Comparison of ENCODE assay signal across 32 mouse cellular contexts in the genomic region with DNA sequence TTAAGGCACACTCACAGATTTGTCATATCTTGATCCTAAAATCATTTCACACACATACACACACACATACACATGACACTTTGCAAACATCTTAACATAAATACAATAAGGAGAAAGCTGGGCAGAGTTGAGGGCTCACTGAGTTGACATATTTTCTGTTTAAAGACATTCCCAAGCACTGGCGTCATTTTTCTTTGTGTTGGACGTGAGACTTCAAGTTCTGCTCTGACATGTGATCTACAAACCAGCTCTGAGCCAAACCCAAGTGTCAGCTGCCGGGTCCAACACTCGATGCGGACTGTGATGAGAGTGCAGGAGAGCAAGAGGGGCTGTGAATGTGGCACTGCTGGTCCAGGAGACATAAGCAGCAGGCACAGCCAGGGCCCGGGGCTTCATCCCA.
DNase-seq lines count a peak whose midpoint lies in the region; ATAC-seq lines count a peak whose summit lies in the region.
"Had no signal": no experiment of that assay in that cellular context is flagged by ENCODE, and none has a peak within 500 bp of the region (broad histone marks: within the 10 kb centered on the region; RNA-seq: fewer than 3 reads in every experiment).

No protein-coding gene starts in this region.

- no peak overlapping the region for H3K9ac ChIP-seq in heart, embryonic 12.5 days
- no peak overlapping the region for H3K9ac ChIP-seq in lung, embryonic 16.5 days (ENCODE audit: low read length)
- H3K9ac ChIP-seq: hindbrain, embryonic 12.5 days; intestine, embryonic 15.5 days; liver, embryonic 12.5 days; liver, postnatal 0 days; midbrain, embryonic 12.5 days; neural tube, embryonic 15.5 days had no signal

- peak overlapping the region; percentile 32; the same call in 1 of the 2 replicates for H3K27ac ChIP-seq in heart, embryonic 12.5 days (ENCODE audit: poor library complexity, severe bottlenecking)
- H3K27ac ChIP-seq in lung, embryonic 16.5 days (ENCODE audit: low read length): peak overlapping the region; percentile 67
- H3K27ac ChIP-seq: hindbrain, embryonic 12.5 days; hindbrain, postnatal 0 days; intestine, embryonic 15.5 days; kidney, postnatal 0 days; liver, embryonic 12.5 days; midbrain, embryonic 12.5 days; neural tube, embryonic 15.5 days had no signal

- DNase-seq in heart, adult 8-10 months (ENCODE audit: low spot score): no peak
- no peak for DNase-seq in lung, adult 18-20 months
- DNase-seq in lung, postnatal 10 days: peak; percentile 71
- DNase-seq in embryo, embryonic 10.5 days (ENCODE audit: low spot score): no peak
- no peak for DNase-seq in kidney, adult 9 months
- no peak for DNase-seq in natural killer cell, adult 2 months (ENCODE audit: low spot score in 2 of 2)
- DNase-seq: adrenal gland, adult 2 months; adrenal gland, postnatal 36 days; cerebellum, adult 2 months; cerebellum, postnatal 14 days; gastrocnemius, postnatal 10 days; heart, postnatal 14 days; kidney, adult 2 months; kidney, postnatal 4 days; left cerebral cortex, postnatal 4 days; liver, postnatal 0 days; retina, postnatal 1 day; right cerebral cortex, postnatal 25 days; thymus, postnatal 14 days had no signal

- no peaks in the 10 kb centered on the region for H3K36me3 ChIP-seq in heart, embryonic 12.5 days
- H3K36me3 ChIP-seq in lung, embryonic 16.5 days (ENCODE audit: control insufficient read depth, insufficient read depth, low read length): no peaks in the 10 kb centered on the region
- H3K36me3 ChIP-seq: hindbrain, embryonic 12.5 days; intestine, embryonic 15.5 days; liver, embryonic 12.5 days; midbrain, embryonic 12.5 days; neural tube, embryonic 15.5 days had no signal

- peaks cover 40% of the 10 kb centered on the region for H3K4me1 ChIP-seq in heart, embryonic 12.5 days (replicated peaks)
- H3K4me1 ChIP-seq in lung, embryonic 16.5 days (replicated peaks; ENCODE audit: control insufficient read depth, insufficient read depth, low read length): peaks cover 21% of the 10 kb centered on the region
- H3K4me1 ChIP-seq: hindbrain, embryonic 12.5 days; intestine, embryonic 15.5 days; liver, embryonic 12.5 days; megakaryocyte, embryonic 14.5 days; midbrain, embryonic 12.5 days; neural tube, embryonic 15.5 days had no signal

- no peaks in the 10 kb centered on the region for H3K9me3 ChIP-seq in heart, embryonic 12.5 days (replicated peaks)
- H3K9me3 ChIP-seq in lung, embryonic 16.5 days (ENCODE audit: control insufficient read depth, low read length): no peaks in the 10 kb centered on the region
- H3K9me3 ChIP-seq: hindbrain, embryonic 12.5 days; intestine, embryonic 15.5 days; liver, embryonic 12.5 days; midbrain, embryonic 12.5 days; neural tube, embryonic 15.5 days had no signal

- WGBS in heart, embryonic 12.5 days: 72% methylated on average over 6 of the region's 6 CpGs
- WGBS in lung, embryonic 16.5 days: 26% methylated on average over 6 of the region's 6 CpGs

- no peaks in the 10 kb centered on the region for H3K27me3 ChIP-seq in heart, embryonic 12.5 days (replicated peaks)
- no peaks in the 10 kb centered on the region for H3K27me3 ChIP-seq in lung, embryonic 16.5 days (ENCODE audit: control insufficient read depth, insufficient read depth, low read depth, low read length)
- H3K27me3 ChIP-seq: hindbrain, embryonic 12.5 days; intestine, embryonic 15.5 days; liver, embryonic 12.5 days; megakaryocyte, embryonic 14.5 days; midbrain, embryonic 12.5 days; neural tube, embryonic 15.5 days had no signal

- no peak for ATAC-seq in heart, embryonic 12.5 days (ENCODE audit: insufficient number of reproducible peaks, low FRiP score)
- ATAC-seq in lung, embryonic 16.5 days (ENCODE audit: low read depth): peak; percentile 87
- ATAC-seq: activated CD4-positive, CD25-positive, alpha-beta regulatory T cell, adult 4 months; forebrain, embryonic 16.5 days; hindbrain, postnatal 0 days; intestine, embryonic 15.5 days; liver, embryonic 12.5 days; liver, postnatal 0 days had no signal

- no peak overlapping the region for H3K4me3 ChIP-seq in heart, embryonic 12.5 days
- H3K4me3 ChIP-seq in lung, embryonic 16.5 days (ENCODE audit: low read length): no peak overlapping the region
- H3K4me3 ChIP-seq: hindbrain, embryonic 12.5 days; intestine, embryonic 15.5 days; liver, embryonic 12.5 days; megakaryocyte, embryonic 14.5 days; midbrain, embryonic 12.5 days; neural tube, embryonic 15.5 days had no signal

- no peak overlapping the region for H3K4me2 ChIP-seq in heart, embryonic 12.5 days
- no peak overlapping the region for H3K4me2 ChIP-seq in lung, embryonic 16.5 days (ENCODE audit: low read depth, low read length)
- H3K4me2 ChIP-seq: heart, embryonic 11.5 days; hindbrain, embryonic 12.5 days; intestine, embryonic 15.5 days; liver, embryonic 12.5 days; midbrain, embryonic 12.5 days; neural tube, embryonic 15.5 days had no signal
